Mouse (Mus musculus): ENCODE results near the gene Spock1.

- TF ChIP-seq POLR2A (IDR thresholded peaks at IDR 0.05; ENCODE audit: borderline replicate concordance, extremely low read depth, low read depth, low read length) = no peak
- TF ChIP-seq CTCF (IDR thresholded peaks at IDR 0.05; ENCODE audit: insufficient read depth, low read length) = no peak
These were observed 66.8 kb downstream of the Spock1 start for GRCm38 (mm10) chr13:57841141-57841848.

Data from lung, adult 2 months (tissue).